In the genomic region with DNA sequence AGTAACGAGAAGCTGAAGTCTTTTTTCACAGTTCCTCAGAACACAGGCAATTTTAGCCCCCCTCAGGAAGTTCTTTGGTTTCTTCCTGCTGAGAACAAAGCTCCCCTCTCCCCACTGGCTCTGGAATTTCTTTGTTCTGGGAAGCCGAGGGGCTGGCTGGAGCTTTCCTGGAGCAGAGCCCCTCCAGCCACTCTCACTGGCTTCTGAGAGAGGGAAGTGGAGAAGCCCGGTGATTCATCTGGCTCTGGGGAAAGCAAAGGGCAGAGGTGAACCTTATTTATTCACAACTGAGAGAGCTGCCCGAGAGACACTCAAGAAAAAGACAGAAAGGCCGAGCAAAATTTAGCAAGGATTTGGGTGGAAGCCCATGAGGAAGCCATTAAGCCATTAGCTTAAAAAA, we compare ENCODE assay signal across 7 mouse cellular contexts.
DNase-seq lines count a peak whose midpoint lies in the region; ATAC-seq and TF ChIP-seq lines count a peak whose summit lies in the region.

No protein-coding gene starts in this region.

- TF ChIP-seq CTCF in hindbrain, postnatal 0 days (IDR thresholded peaks at IDR 0.05; ENCODE audit: low read depth): no peak
- TF ChIP-seq CTCF in lung, adult 2 months (IDR thresholded peaks at IDR 0.05; ENCODE audit: insufficient read depth, low read length): no peak

- no peak for TF ChIP-seq POLR2A in lung, adult 2 months (IDR thresholded peaks at IDR 0.05; ENCODE audit: borderline replicate concordance, extremely low read depth, low read depth, low read length)

- DNase-seq in ES-E14 (ENCODE audit: low read depth, low spot score) (no peak), ZHBTc4 (ENCODE audit: low read depth, low spot score) (peak; percentile 63)
- peak; percentile 54 for DNase-seq in hindbrain, postnatal 0 days (ENCODE audit: low spot score)
- peak; percentile 3 for DNase-seq in lung, adult 2 months
- DNase-seq in skeletal muscle tissue, adult 2 months (ENCODE audit: low read depth, low spot score): peak; percentile 6
- DNase-seq in c-Kit-positive CD71-positive TER-119-positive erythroid progenitor cells, embryonic 14.5 days (ENCODE audit: low spot score): no peak

- H3K4me2 ChIP-seq in forebrain, embryonic 16.5 days (ENCODE audit: low read length): peak overlapping the region; percentile 52
- H3K4me2 ChIP-seq in hindbrain, postnatal 0 days (ENCODE audit: low read depth, low read length): peak overlapping the region; percentile 60; the same call in 1 of the 2 replicates

- no peaks in the 10 kb centered on the region for H3K36me3 ChIP-seq in ES-E14 (ENCODE audit: control insufficient read depth, insufficient read depth, low read length, poor library complexity, severe bottlenecking)
- no peaks in the 10 kb centered on the region for H3K36me3 ChIP-seq in forebrain, embryonic 16.5 days (ENCODE audit: control insufficient read depth, insufficient read depth)
- no peaks in the 10 kb centered on the region for H3K36me3 ChIP-seq in hindbrain, postnatal 0 days (ENCODE audit: insufficient read depth, low read length)

- in situ Hi-C loops in ES-E14 (cut with MboI; ENCODE audit: low sequenced_read_pairs in 2 of 2, unreplicated experiment in 2 of 2): no loop called here

- H3K27me3 ChIP-seq in forebrain, embryonic 16.5 days (replicated peaks; ENCODE audit: control insufficient read depth, insufficient read depth, low read length): no peaks in the 10 kb centered on the region
- no peaks in the 10 kb centered on the region for H3K27me3 ChIP-seq in hindbrain, postnatal 0 days (ENCODE audit: insufficient read depth, low read length)

- H3K4me1 ChIP-seq in ES-E14 (ENCODE audit: control insufficient read depth in 2 of 2, insufficient read depth in 2 of 2, low read length in 2 of 2, poor library complexity in 1 of 2): peaks cover 3 to 9% of the 10 kb centered on the region in 2 experiments; a peak in 3 of 4 replicates
- H3K4me1 ChIP-seq in forebrain, embryonic 16.5 days (replicated peaks; ENCODE audit: control insufficient read depth, insufficient read depth, low read length): peaks cover 18% of the 10 kb centered on the region
- H3K4me1 ChIP-seq in hindbrain, postnatal 0 days (ENCODE audit: insufficient read depth, low read length): peaks cover 5% of the 10 kb centered on the region; the same call in 1 of the 2 replicates
- peaks cover 7% of the 10 kb centered on the region for H3K4me1 ChIP-seq in lung, adult 2 months (ENCODE audit: control insufficient read depth, insufficient read depth, low read length)

- H3K9ac ChIP-seq in ES-E14 (ENCODE audit: insufficient read depth, low read depth, low read length, poor library complexity, severe bottlenecking): peak overlapping the region; percentile 81; the same call in 1 of the 2 replicates
- peak overlapping the region; percentile 57 for H3K9ac ChIP-seq in forebrain, embryonic 16.5 days (replicated peaks; ENCODE audit: low read depth, low read length)
- H3K9ac ChIP-seq in hindbrain, postnatal 0 days (replicated peaks; ENCODE audit: low read length): 0 out of 2 replicates have a peak overlapping the region, but pooled peaks have one; percentile 24

- H3K4me3 ChIP-seq in ES-E14 (ENCODE audit: insufficient read depth in 1 of 2, low read depth in 1 of 2, low read length in 2 of 2, poor library complexity in 1 of 2, severe bottlenecking in 1 of 2): peak overlapping the region; percentile 25 to 57; a peak in 3 of 4 replicates
- H3K4me3 ChIP-seq in forebrain, embryonic 16.5 days (replicated peaks; ENCODE audit: low read length): peak overlapping the region; percentile 20
- H3K4me3 ChIP-seq in hindbrain, postnatal 0 days (ENCODE audit: low read length): no peak overlapping the region
- no peak overlapping the region for H3K4me3 ChIP-seq in lung, adult 2 months (replicated peaks; ENCODE audit: extremely low read depth, low read depth, low read length)

- WGBS in forebrain, embryonic 16.5 days: 1% methylated on average over 5 of the region's 5 CpGs
- WGBS in hindbrain, postnatal 0 days: 2% methylated on average over 5 of the region's 5 CpGs
- WGBS in lung, adult 2 months: 6% methylated on average over 5 of the region's 5 CpGs

- H3K9me3 ChIP-seq in ES-E14 (ENCODE audit: control insufficient read depth, insufficient read depth, low read depth, low read length): no peaks in the 10 kb centered on the region
- no peaks in the 10 kb centered on the region for H3K9me3 ChIP-seq in forebrain, embryonic 16.5 days (ENCODE audit: control insufficient read depth, low read length)
- no peaks in the 10 kb centered on the region for H3K9me3 ChIP-seq in hindbrain, postnatal 0 days (ENCODE audit: low read length)

- no peak for ATAC-seq in forebrain, embryonic 16.5 days
- no peak for ATAC-seq in hindbrain, postnatal 0 days

- peak overlapping the region; percentile 100; the same call in 1 of the 2 replicates for H3K27ac ChIP-seq in ES-E14 (ENCODE audit: insufficient read depth, low read depth, low read length, poor library complexity, severe bottlenecking)
- peak overlapping the region; percentile 93 for H3K27ac ChIP-seq in forebrain, embryonic 16.5 days (ENCODE audit: low read length)
- H3K27ac ChIP-seq in hindbrain, postnatal 0 days: peak overlapping the region; percentile 86

TF ChIP-seq in ES-E14, 5 proteins besides CTCF, POLR2A, EP300 and RAD21:
- no peak for TF ChIP-seq CHD2 (IDR thresholded peaks at IDR 0.05; ENCODE audit: low read depth, low read length)
- no peak for TF ChIP-seq MAFK (IDR thresholded peaks at IDR 0.05; ENCODE audit: insufficient read depth, low read depth, low read length)
- TF ChIP-seq ZC3H11A (IDR thresholded peaks at IDR 0.05; ENCODE audit: borderline replicate concordance, low read depth, low read length): no peak
- TF ChIP-seq ZNF384 (IDR thresholded peaks at IDR 0.05; ENCODE audit: low read depth, low read length): no peak
- no peak for TF ChIP-seq HCFC1 (IDR thresholded peaks at IDR 0.05; ENCODE audit: borderline replicate concordance, insufficient read depth, low read length)

Comparison
In these comparisons a context has a peak if more than half of its experiments do, and no peak if none do; other contexts are left out.
1. DNase-seq: peak in ZHBTc4 (single experiment), hindbrain, postnatal 0 days (single experiment), lung, adult 2 months (single experiment) and skeletal muscle tissue, adult 2 months (single experiment); none in ES-E14 (single experiment) and c-Kit-positive CD71-positive TER-119-positive erythroid progenitor cells, embryonic 14.5 days (single experiment).
2. H3K4me3 ChIP-seq: peak in ES-E14 (2 of 2) and forebrain, embryonic 16.5 days (single experiment); none in hindbrain, postnatal 0 days (single experiment) and lung, adult 2 months (single experiment).
3. H3K9ac ChIP-seq: peak in every context shown above with its lines; median percentile 81 in ES-E14; 57 in forebrain, embryonic 16.5 days; 24 in hindbrain, postnatal 0 days.
4. Peak in every context shown above with its lines, with median percentiles within 50 percentile points of each other: H3K27ac ChIP-seq.